Mouse (Mus musculus) CH12.LX (cell line): ENCODE data around the gene Btbd9. TPM values are rescaled to one million over a fixed set of nuclear protein-coding genes. Genes with fewer than 3 reads are reported as not detected.

Experiments
- DNase-seq: peaks from one replicate; pipeline ENCODE4 v3.0.0-alpha.2; 2013; ENCODE audit errors: extremely low read depth
- H3K27ac ChIP-seq: 2 replicates; pipeline ENCODE4 v1.5.1; 2012; ENCODE audit warnings: low read depth, mild to moderate bottlenecking, control low read depth, moderate library complexity; ENCODE audit not compliant: insufficient read depth
- H3K27me3 ChIP-seq: replicated peaks from 2 replicates; pipeline ENCODE3; 2012; ENCODE audit warnings: inconsistent platforms
- H3K36me3 ChIP-seq, 2 experiments: replicated peaks in 1 of 2; 2 replicates each; pipeline versions ENCODE3 to v1.6.1; 2012; ENCODE audit warnings: inconsistent platforms in 1 of 2, low read length in 1 of 2, mild to moderate bottlenecking in 1 of 2, mixed read lengths in 1 of 2, moderate library complexity in 1 of 2; ENCODE audit not compliant: control insufficient read depth in 1 of 2, insufficient read depth in 1 of 2
- H3K4me1 ChIP-seq, 2 experiments: 2 replicates each; pipeline ENCODE4 v1.6.1; 2012; ENCODE audit warnings: inconsistent platforms in 1 of 2, moderate library complexity in 1 of 2; ENCODE audit not compliant: insufficient read depth in 2 of 2, control insufficient read depth in 1 of 2
- H3K4me2 ChIP-seq: 2 replicates; pipeline ENCODE4 v1.6.1; 2012; ENCODE audit warnings: low read depth, mild to moderate bottlenecking, control low read depth; ENCODE audit not compliant: poor library complexity, insufficient read depth, severe bottlenecking
- H3K4me3 ChIP-seq, 3 experiments: fragments of 150-350 bp in 1 of 3; sonication (generic) in 1 of 3; replicated peaks in 1 of 3; 2 replicates each; pipeline versions ENCODE3 to v1.5.1; 2011 to 2012; ENCODE audit warnings: low read depth in 2 of 3, low read length in 2 of 3, mild to moderate bottlenecking in 2 of 3, moderate library complexity in 2 of 3, control low read depth in 1 of 3, improper control_type of control experiment in 1 of 3, inconsistent platforms in 1 of 3, mixed read lengths in 1 of 3; ENCODE audit not compliant: poor library complexity in 1 of 3
- H3K79me2 ChIP-seq: replicated peaks from 2 replicates; pipeline ENCODE4 v1.6.1; 2012; ENCODE audit warnings: mild to moderate bottlenecking, moderate library complexity; ENCODE audit not compliant: control insufficient read depth, poor library complexity, insufficient read depth, severe bottlenecking; ENCODE audit errors: extremely low read depth
- H3K9ac ChIP-seq: 2 replicates; pipeline ENCODE4 v1.6.1; 2012; ENCODE audit warnings: low read depth, mild to moderate bottlenecking, control low read depth, moderate library complexity; ENCODE audit not compliant: insufficient read depth
- H3K9me3 ChIP-seq: replicated peaks from 2 replicates; pipeline ENCODE3; 2012; ENCODE audit warnings: low read length, inconsistent platforms, mixed read lengths
- BHLHE40 ChIP-seq: IDR thresholded peaks from 2 replicates; pipeline ENCODE4 v1.6.1; 2011; ENCODE audit warnings: mild to moderate bottlenecking, low read depth, low read length, improper control_type of control experiment
- CHD1 ChIP-seq: IDR thresholded peaks from 2 replicates; pipeline ENCODE4 v1.6.1; 2012; ENCODE audit warnings: low read depth, low read length, improper control_type of control experiment, inconsistent platforms
- CHD2 ChIP-seq: IDR thresholded peaks from 2 replicates; pipeline ENCODE4 v1.6.1; 2011; ENCODE audit warnings: low read length, improper control_type of control experiment
- CTCF ChIP-seq, 2 experiments: IDR thresholded peaks in 1 of 2; conservative IDR thresholded peaks in 1 of 2; 2 replicates each; pipeline ENCODE4 v1.5.1; 2011 to 2012; ENCODE audit warnings: low read depth in 2 of 2, low read length in 2 of 2, improper control_type of control experiment in 1 of 2, inconsistent platforms in 1 of 2, mild to moderate bottlenecking in 1 of 2, moderate library complexity in 1 of 2
- EP300 ChIP-seq: IDR thresholded peaks from 2 replicates; pipeline ENCODE4 v1.6.1; 2011; ENCODE audit warnings: low read length, improper control_type of control experiment
- ETS1 ChIP-seq: conservative IDR thresholded peaks from 2 replicates; pipeline ENCODE4 v1.6.1; 2012; ENCODE audit warnings: low read depth, mild to moderate bottlenecking, inconsistent platforms, low read length, improper control_type of control experiment, moderate library complexity
- HCFC1 ChIP-seq: IDR thresholded peaks from 2 replicates; pipeline ENCODE4 v1.6.1; 2012; ENCODE audit warnings: low read depth, mild to moderate bottlenecking, inconsistent platforms, low read length, improper control_type of control experiment
- KAT2A ChIP-seq: IDR thresholded peaks from 2 replicates; pipeline ENCODE4 v1.6.1; 2012; ENCODE audit warnings: low read length, improper control_type of control experiment, inconsistent platforms; ENCODE audit not compliant: insufficient replicate concordance
- MAFK ChIP-seq: IDR thresholded peaks from 2 replicates; pipeline ENCODE4 v1.6.1; 2011; ENCODE audit warnings: low read length, improper control_type of control experiment; ENCODE audit not compliant: insufficient replicate concordance
- MAX ChIP-seq: IDR thresholded peaks from 2 replicates; pipeline ENCODE4 v1.6.1; 2011; ENCODE audit warnings: low read length, improper control_type of control experiment
- NELFE ChIP-seq: IDR thresholded peaks from 2 replicates; pipeline ENCODE4 v1.6.1; 2011; ENCODE audit warnings: low read depth, low read length, improper control_type of control experiment
- PAX5 ChIP-seq: IDR thresholded peaks from 2 replicates; pipeline ENCODE4 v1.6.1; 2012; ENCODE audit warnings: low read length, inconsistent platforms, mixed read lengths
- POLR2A ChIP-seq: IDR thresholded peaks from 2 replicates; pipeline ENCODE4 v1.6.1; 2011; ENCODE audit warnings: low read depth, mild to moderate bottlenecking, improper control_type of control experiment, low read length
- POLR2AphosphoS2 ChIP-seq: IDR thresholded peaks from 2 replicates; pipeline ENCODE4 v1.6.1; 2011; ENCODE audit warnings: low read depth, low read length, improper control_type of control experiment
- RAD21 ChIP-seq: IDR thresholded peaks from 2 replicates; pipeline ENCODE4 v1.6.1; 2011; ENCODE audit warnings: low read depth, mild to moderate bottlenecking, low read length, improper control_type of control experiment, moderate library complexity
- RCOR1 ChIP-seq: conservative IDR thresholded peaks from 2 replicates; pipeline ENCODE4 v1.6.1; 2012; ENCODE audit warnings: low read depth, mild to moderate bottlenecking, inconsistent platforms, low read length, improper control_type of control experiment
- TBP ChIP-seq: conservative IDR thresholded peaks from 2 replicates; pipeline ENCODE4 v1.6.1; 2011; ENCODE audit warnings: low read depth, low read length, improper control_type of control experiment
- TCF12 ChIP-seq: IDR thresholded peaks from 2 replicates; pipeline ENCODE4 v1.6.1; 2014; ENCODE audit warnings: low read depth, mild to moderate bottlenecking, inconsistent platforms, low read length, improper control_type of control experiment
- USF2 ChIP-seq: conservative IDR thresholded peaks from 2 replicates; pipeline ENCODE4 v1.6.1; 2011; ENCODE audit warnings: low read depth, low read length, improper control_type of control experiment
- dilution Hi-C: fragments of 300-500 bp; cut with MboI; formaldehyde crosslinking; loops from 2 replicates; pipeline ENCODE4 v1.14.3; 2020; ENCODE audit warnings: low sequenced_read_pairs; ENCODE audit not compliant: extremely low pct_unique_long_range_greater_than_20kb, extremely low pct_ligation_motif_present
- in situ Hi-C: fragments of 300-500 bp; cut with MboI; formaldehyde crosslinking; loops from 3 replicates; pipeline ENCODE4 v1.14.3; 2019; ENCODE audit warnings: low sequenced_read_pairs, low pct_ligation_motif_present, low pct_unique_long_range_greater_than_20kb, mixed read lengths
- polyA plus RNA-seq: library from polyadenylated mRNA; unstranded; fragments of >175 nt; gene quantifications from 2 replicates; pipeline ENCODE4 v1.2.1, GENCODE M21; 2012; ENCODE audit warnings: low read depth; ENCODE audit not compliant: insufficient read length
- total RNA-seq, 2 experiments: library from RNA; depleted of rRNA; stranded (reverse); fragments of 300-350 nt in 1 of 2; fragments of >200 nt in 1 of 2; gene quantifications; 2 replicates each; pipeline ENCODE4 v1.2.3; 2012 to 2014

The Btbd9 gene
- total and polyA plus RNA-seq, 3 experiments, result 19.3 to 25.4 (median 20.0) TPM

- DNase-seq, result no peak
- Histone ChIP-seq H3K9me3 (no peaks in the 10 kb centered on the region), H3K9ac (no peak overlapping the region), H3K27ac (no peak overlapping the region), H3K36me3 (peaks cover 0 to 18% of the 10 kb centered on the region in 2 experiments), H3K4me3 (no peak overlapping the region), H3K4me2 (no peak overlapping the region), H3K4me1 (peaks cover 3 to 16% of the 10 kb centered on the region in 2 experiments; a peak in 3 of 4 replicates), H3K27me3 (no peaks in the 10 kb centered on the region)
- in situ Hi-C loops (loop anchor here (10.0 kb wide), 1 partner anchor 267 kb away; no protein-coding TSS in a partner anchor), dilution Hi-C loops (no loop called here)
- no peak for TF ChIP-seq CHD1
- TF ChIP-seq USF2, result no peak
- TF ChIP-seq ETS1, result no peak
- no peak for TF ChIP-seq CHD2
- TF ChIP-seq HCFC1, result no peak
- no peak for TF ChIP-seq BHLHE40
- no peak for TF ChIP-seq EP300
- TF ChIP-seq MAX, result no peak
- TF ChIP-seq TCF12, result no peak
- TF ChIP-seq TBP, result no peak
- TF ChIP-seq POLR2A, result no peak
- no peak for TF ChIP-seq POLR2AphosphoS2
- no peak for TF ChIP-seq PAX5
- no peak for TF ChIP-seq KAT2A
- TF ChIP-seq RCOR1, result no peak
- TF ChIP-seq MAFK, result no peak
- TF ChIP-seq, all 38 proteins: peak for 0
- H3K79me2 ChIP-seq, result no peaks in the 10 kb centered on the region
These were observed 98.1 kb downstream of the Btbd9 start for GRCm38 (mm10) chr17:30478181-30478580.

- in situ Hi-C loops, result loop anchor here (10.0 kb wide), 1 partner anchor 270 kb away; no protein-coding TSS in a partner anchor
- TF ChIP-seq CTCF (conservative IDR thresholded peaks at IDR 0.05 in 1 of 2, IDR thresholded peaks at IDR 0.05 in 1 of 2; ENCODE audit: low read depth in 2 of 2, low read length in 2 of 2), result no peak
- TF ChIP-seq POLR2A, result no peak
- TF ChIP-seq HCFC1, result no peak
- TF ChIP-seq PAX5, result no peak
- no peak for TF ChIP-seq CHD1
- TF ChIP-seq RAD21, result no peak
- TF ChIP-seq NELFE, result no peak
- TF ChIP-seq, all 38 proteins: peak for 0
These were observed 101.7 kb downstream of the Btbd9 start for GRCm38 (mm10) chr17:30474561-30474960.

More at GRCm38 (mm10) chr17:30474561-30474960, 101.7 kb downstream of the Btbd9 start:
- DNase-seq, result peak; percentile 23
- no peaks in the 10 kb centered on the region for H3K9me3 ChIP-seq
- H3K79me2 ChIP-seq, result no peaks in the 10 kb centered on the region
- H3K4me3 ChIP-seq, result no peak overlapping the region
- peaks cover 0 to 13% of the 10 kb centered on the region in 2 experiments for H3K36me3 ChIP-seq
- H3K9ac ChIP-seq, result no peak overlapping the region
- dilution Hi-C loops, result loop anchor here (25.0 kb wide), 1 partner anchor 438 kb away; the partner anchor contains the start of gene Glp1r
- H3K27me3 ChIP-seq, result no peaks in the 10 kb centered on the region
- peaks cover 3 to 16% of the 10 kb centered on the region in 2 experiments; a peak in 3 of 4 replicates for H3K4me1 ChIP-seq
- H3K27ac ChIP-seq, result no peak overlapping the region
- no peak overlapping the region for H3K4me2 ChIP-seq
